Mouse (Mus musculus) spleen, postnatal 10 days (tissue): ENCODE data around the gene Upk3b.
A peak's percentile ranks its signal among the peaks of the same experiment; 100 is the strongest.

Experiments used
- DNase-seq, 2 experiments: peaks; one replicate each; pipeline ENCODE4 v3.0.0; 2021 to 2022; ENCODE audit warnings: low spot score in 2 of 2

Upk3b gene

DNA sequence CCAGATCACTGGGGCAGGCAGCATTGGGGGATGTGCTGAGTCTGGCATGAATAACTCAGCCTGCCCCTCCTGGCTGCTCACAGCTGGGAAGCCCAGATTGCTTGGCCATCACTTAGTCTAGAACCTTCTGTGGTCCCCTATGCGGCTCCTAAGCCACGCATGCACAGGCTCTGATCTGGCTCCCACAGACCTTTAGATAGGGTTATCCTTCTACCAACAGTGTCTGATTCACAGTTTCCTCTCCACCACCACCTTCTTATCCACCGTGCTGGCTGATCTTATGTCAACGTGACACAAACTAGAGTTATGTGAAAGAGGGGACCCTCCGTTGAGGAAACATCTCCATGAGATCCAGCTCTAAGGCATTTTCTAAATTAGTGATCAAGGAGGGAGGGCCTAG, 36.8 kb downstream of the Upk3b start:
- DNase-seq = no peak

GRCm38 (mm10) chr5:136076284-136076683, 38.0 kb downstream of the Upk3b start:
- DNase-seq = no peak

GRCm38 (mm10) chr5:136077001-136077550, 38.8 kb downstream of the Upk3b start:
- DNase-seq = no peak

DNA sequence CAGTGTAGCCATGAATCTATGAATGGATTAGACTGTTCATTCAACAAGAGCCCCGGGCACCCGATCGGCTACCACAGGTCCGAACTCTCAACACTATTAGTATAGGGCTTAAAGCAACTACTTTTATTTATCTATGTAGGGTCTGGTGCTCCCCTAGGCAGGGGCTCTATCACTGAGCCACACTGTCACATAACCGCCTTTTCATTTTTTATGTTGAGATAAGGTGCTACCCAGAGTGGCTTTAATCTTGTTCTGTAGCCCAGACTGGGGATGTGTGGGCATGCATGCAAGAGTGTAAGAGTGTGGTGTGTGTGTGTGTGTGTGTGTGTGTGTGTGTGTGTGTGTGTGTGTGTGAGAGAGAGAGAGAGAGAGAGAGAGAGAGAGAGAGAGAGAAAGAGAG, 39.8 kb downstream of the Upk3b start:
- DNase-seq = no peak

GRCm38 (mm10) chr5:136082345-136082744, 44.0 kb downstream of the Upk3b start:
- no peak for DNase-seq

- DNase-seq = peak; percentile 67 to 91
Observed at GRCm38 (mm10) chr5:136083669-136084107, 45.4 kb downstream of the Upk3b start, which contains the start of gene Rasa4. Gene Rasa4, plus strand, starts transcription at chr5:136083916.

- peak in 1 of 2 experiments; percentile 35 for DNase-seq
Observed at GRCm38 (mm10) chr5:136084144-136084881, 46.0 kb downstream of the Upk3b start.

GRCm38 (mm10) chr5:136084891-136085651, 46.8 kb downstream of the Upk3b start:
- DNase-seq = peak in 1 of 2 experiments; percentile 31

DNA sequence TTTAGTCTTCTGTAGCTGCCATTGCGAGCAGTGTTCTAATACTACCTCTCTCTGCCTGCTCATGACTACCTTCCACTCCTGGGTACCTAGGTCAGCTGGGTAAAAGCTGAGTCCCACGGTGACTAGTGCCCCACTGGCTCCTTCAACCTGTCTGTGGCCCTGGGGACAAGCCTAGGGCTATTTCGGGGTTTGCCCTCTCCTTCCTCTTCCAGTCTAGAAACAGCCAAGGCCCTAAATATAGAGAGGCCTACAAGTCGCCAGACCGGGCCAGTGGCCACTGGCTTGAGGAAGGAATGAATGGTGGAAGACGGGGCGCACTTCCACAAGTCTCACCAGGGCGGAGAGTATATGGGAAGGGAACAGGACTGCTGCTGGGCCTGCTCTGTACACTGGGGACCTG, 48.0 kb downstream of the Upk3b start:
- DNase-seq = no peak

GRCm38 (mm10) chr5:136088821-136089575, 50.7 kb downstream of the Upk3b start:
- no peak for DNase-seq

DNA sequence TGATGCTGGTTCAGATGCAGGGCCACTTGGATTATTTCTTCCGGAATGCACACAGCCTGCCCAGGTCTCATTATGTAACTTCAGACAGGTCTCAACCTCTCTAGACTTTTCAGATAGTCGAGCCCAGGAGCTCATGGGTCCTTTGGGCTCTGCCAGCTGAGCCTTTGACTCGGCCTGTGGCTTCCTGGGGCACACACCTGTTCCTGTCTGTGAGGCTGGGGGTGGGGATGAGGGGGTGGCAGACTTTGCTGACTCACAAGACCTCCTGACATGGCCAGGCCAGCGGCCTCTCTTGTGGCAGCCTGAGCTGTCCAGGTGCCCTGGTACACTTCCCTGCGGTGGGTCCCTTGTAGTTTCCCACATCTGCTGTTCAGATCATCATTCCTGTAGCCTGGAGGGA, 53.6 kb downstream of the Upk3b start:
- DNase-seq = no peak

GRCm38 (mm10) chr5:136094249-136095010, 56.1 kb downstream of the Upk3b start:
- no peak for DNase-seq

- DNase-seq = no peak
Observed at GRCm38 (mm10) chr5:136095089-136095488, 56.8 kb downstream of the Upk3b start.
